Mouse (Mus musculus) myocyte (in vitro differentiated cells): ENCODE measurements at regions not wholly inside any gene's neighbourhood (a gene's known extent, or its start where the extent isn't known, plus 50 kb on each side); places are given as distances from the start of the nearest gene placed in this dataset.

ENCODE experiments used
- H3K27me3 ChIP-seq: one replicate; pipeline ENCODE4 v1.6.1; 2011; ENCODE audit not compliant: control insufficient read depth, insufficient read depth, insufficient read length
- H3K36me3 ChIP-seq: one replicate; pipeline ENCODE4 v1.6.1; 2011; ENCODE audit not compliant: control insufficient read depth, insufficient read depth
- H3K4me2 ChIP-seq: one replicate; pipeline ENCODE4 v1.6.1; 2011; ENCODE audit warnings: low read depth, control low read depth
- H3K4me3 ChIP-seq: one replicate; pipeline ENCODE4 v1.5.1; 2011; ENCODE audit warnings: mild to moderate bottlenecking, control low read depth, moderate library complexity
- H3K79me2 ChIP-seq: one replicate; pipeline ENCODE4 v1.6.1; 2011; ENCODE audit not compliant: control insufficient read depth, insufficient read depth
- H3ac ChIP-seq: one replicate; pipeline ENCODE4 v1.6.1; 2011; ENCODE audit not compliant: control insufficient read depth, insufficient read length
- CEBPB ChIP-seq: IDR thresholded peaks from 2 replicates; pipeline ENCODE4 v1.6.1; 2011; ENCODE audit warnings: mild to moderate bottlenecking, moderate library complexity; ENCODE audit not compliant: poor library complexity, insufficient read depth, severe bottlenecking
- E2F4 ChIP-seq: IDR thresholded peaks from one replicate; pipeline ENCODE4 v1.6.1; 2011; ENCODE audit warnings: mild to moderate bottlenecking, control low read depth, moderate library complexity; ENCODE audit not compliant: insufficient read depth
- MAX ChIP-seq: IDR thresholded peaks from one replicate; pipeline ENCODE4 v1.6.1; 2011; ENCODE audit warnings: low read depth, mild to moderate bottlenecking, control low read depth
- MYOD1 ChIP-seq, 3 experiments: IDR thresholded peaks; one replicate each; pipeline ENCODE4 v1.6.1; 2011; ENCODE audit warnings: control low read depth in 2 of 3, low read depth in 2 of 3, mild to moderate bottlenecking in 2 of 3, moderate library complexity in 1 of 3; ENCODE audit not compliant: insufficient read length in 2 of 3, control insufficient read depth in 1 of 3
- MYOG ChIP-seq, 3 experiments: IDR thresholded peaks; one replicate each; pipeline ENCODE4 v1.6.1; 2011; ENCODE audit warnings: control low read depth in 2 of 3, low read depth in 2 of 3, mild to moderate bottlenecking in 2 of 3; ENCODE audit not compliant: insufficient read length in 2 of 3, control insufficient read depth in 1 of 3, insufficient read depth in 1 of 3
- POLR2A ChIP-seq: IDR thresholded peaks from one replicate; pipeline ENCODE4 v1.6.1; 2011; ENCODE audit warnings: low read depth, mild to moderate bottlenecking, control low read depth, moderate library complexity; ENCODE audit not compliant: insufficient read length
- POLR2AphosphoS2 ChIP-seq: IDR thresholded peaks from one replicate; pipeline ENCODE4 v1.6.1; 2011; ENCODE audit warnings: low read depth, control low read depth; ENCODE audit not compliant: insufficient read length
- REST ChIP-seq: IDR thresholded peaks from one replicate; pipeline ENCODE4 v1.6.1; 2011; ENCODE audit warnings: mild to moderate bottlenecking, control low read depth, moderate library complexity; ENCODE audit not compliant: insufficient read depth, insufficient read length
- SRF ChIP-seq: IDR thresholded peaks from one replicate; pipeline ENCODE4 v1.6.1; 2011; ENCODE audit warnings: low read depth; ENCODE audit not compliant: control insufficient read depth, insufficient read length
- TCF12 ChIP-seq: IDR thresholded peaks from one replicate; pipeline ENCODE4 v1.6.1; 2011; ENCODE audit warnings: mild to moderate bottlenecking, control low read depth; ENCODE audit not compliant: poor library complexity, insufficient read depth, severe bottlenecking
- TCF3 ChIP-seq: IDR thresholded peaks from one replicate; pipeline ENCODE4 v1.6.1; 2011; ENCODE audit warnings: low read depth, control low read depth; ENCODE audit not compliant: insufficient read length
- USF1 ChIP-seq: IDR thresholded peaks from one replicate; pipeline ENCODE4 v1.6.1; 2011; ENCODE audit warnings: low read depth, mild to moderate bottlenecking, control low read depth, moderate library complexity

DNA sequence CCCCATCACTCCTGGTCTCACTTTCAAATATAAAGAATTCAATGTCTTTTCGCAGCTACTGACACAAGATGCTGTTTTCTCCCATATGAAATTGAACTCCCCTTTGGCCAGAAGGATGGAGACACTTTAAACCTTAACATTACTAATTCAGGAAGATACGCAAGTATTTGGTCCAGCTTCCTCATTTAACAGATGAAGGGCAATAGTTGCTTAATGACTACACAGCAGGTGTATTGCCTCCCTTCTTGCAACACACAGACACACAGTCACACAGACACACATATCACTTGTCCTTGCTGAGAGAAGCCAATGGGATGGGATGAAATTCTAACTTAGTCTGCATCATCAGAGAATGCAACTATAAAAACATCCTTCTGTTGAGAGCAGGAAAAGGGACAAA is 89.8 kb upstream of the Fut8 start:
- H3K4me2 ChIP-seq = no peak overlapping the region

DNA sequence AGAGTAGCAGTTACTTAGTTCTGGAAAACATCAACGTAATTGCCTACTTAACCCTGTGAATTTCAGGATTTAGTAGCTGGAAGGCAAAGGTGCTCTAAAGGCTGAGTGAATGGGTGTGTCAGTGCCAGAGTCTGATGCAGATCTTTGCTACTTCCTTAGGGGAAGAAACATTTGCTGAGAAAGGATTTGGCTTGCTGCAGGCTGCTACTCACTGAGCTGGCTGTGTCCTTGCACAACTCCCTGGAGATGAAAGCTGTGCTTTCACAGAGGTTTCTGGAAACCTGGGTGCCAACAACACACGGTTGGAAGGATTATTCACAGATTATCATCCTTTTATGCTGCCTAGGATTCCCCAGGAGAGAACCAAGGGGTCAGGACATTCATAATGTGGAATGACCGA is 94.0 kb upstream of the Fut8 start:
- no peak for TF ChIP-seq USF1
- TF ChIP-seq POLR2A = no peak
- no peak for TF ChIP-seq E2F4
- no peak for TF ChIP-seq CEBPB
- no peak for TF ChIP-seq REST
- no peak for TF ChIP-seq MYOD1 (IDR thresholded peaks at IDR 0.05; ENCODE audit: control insufficient read depth in 1 of 3, insufficient read length in 2 of 3, low read depth in 2 of 3)
- no peak for TF ChIP-seq MAX
- no peak for TF ChIP-seq TCF3
- TF ChIP-seq TCF12 = no peak
- no peak for TF ChIP-seq MYOG (IDR thresholded peaks at IDR 0.05; ENCODE audit: control insufficient read depth in 1 of 3, insufficient read depth in 1 of 3, insufficient read length in 2 of 3, low read depth in 2 of 3)
- no peak for TF ChIP-seq POLR2AphosphoS2
- TF ChIP-seq SRF = no peak

More for the DNA sequence above, 89.8 kb upstream of the Fut8 start:
- H3K36me3 ChIP-seq = no peaks in the 10 kb centered on the region
- H3ac ChIP-seq = no peak overlapping the region
- no peak for TF ChIP-seq E2F4
- H3K79me2 ChIP-seq = no peaks in the 10 kb centered on the region
- H3K4me3 ChIP-seq = no peak overlapping the region
- no peaks in the 10 kb centered on the region for H3K27me3 ChIP-seq

DNA sequence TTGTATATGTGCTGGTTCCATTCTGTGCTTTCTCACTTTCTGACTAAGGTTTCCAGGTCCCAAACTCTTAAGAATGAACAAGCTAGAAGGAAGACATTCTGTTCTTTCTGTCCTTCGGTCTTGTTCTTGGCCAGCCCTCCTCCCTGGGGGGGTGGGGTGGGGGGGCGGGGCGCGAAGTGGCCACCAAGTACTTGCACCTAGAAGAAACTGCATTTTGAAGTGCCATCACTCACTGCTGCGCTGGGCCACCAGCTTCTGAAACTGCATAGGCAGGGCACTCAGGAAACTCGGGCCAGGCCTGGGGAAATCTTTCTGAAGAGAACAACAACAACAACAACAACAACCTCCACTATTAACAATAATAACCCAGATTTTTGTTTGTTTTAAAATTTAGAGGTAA is 94.4 kb upstream of the Fut8 start:
- TF ChIP-seq USF1 = no peak
- no peak for TF ChIP-seq MAX
- TF ChIP-seq E2F4 = no peak
- no peak for TF ChIP-seq REST
- no peak for TF ChIP-seq MYOD1 (IDR thresholded peaks at IDR 0.05; ENCODE audit: control insufficient read depth in 1 of 3, insufficient read length in 2 of 3, low read depth in 2 of 3)
- TF ChIP-seq CEBPB = no peak
- TF ChIP-seq SRF = no peak
- TF ChIP-seq POLR2A = no peak
- no peak for TF ChIP-seq MYOG (IDR thresholded peaks at IDR 0.05; ENCODE audit: control insufficient read depth in 1 of 3, insufficient read depth in 1 of 3, insufficient read length in 2 of 3, low read depth in 2 of 3)
- no peak for TF ChIP-seq POLR2AphosphoS2
- TF ChIP-seq TCF12 = no peak
- TF ChIP-seq TCF3 = no peak
- no peak overlapping the region for H3K4me3 ChIP-seq
- no peaks in the 10 kb centered on the region for H3K36me3 ChIP-seq
- H3K79me2 ChIP-seq = no peaks in the 10 kb centered on the region
- H3K27me3 ChIP-seq = no peaks in the 10 kb centered on the region
- H3K4me2 ChIP-seq = no peak overlapping the region
- H3ac ChIP-seq = no peak overlapping the region

More for the DNA sequence above, 94.0 kb upstream of the Fut8 start:
- Histone ChIP-seq H3ac (no peak overlapping the region), H3K36me3 (no peaks in the 10 kb centered on the region), H3K4me2 (no peak overlapping the region), H3K4me3 (no peak overlapping the region), H3K27me3 (no peaks in the 10 kb centered on the region), H3K79me2 (no peaks in the 10 kb centered on the region)

DNA sequence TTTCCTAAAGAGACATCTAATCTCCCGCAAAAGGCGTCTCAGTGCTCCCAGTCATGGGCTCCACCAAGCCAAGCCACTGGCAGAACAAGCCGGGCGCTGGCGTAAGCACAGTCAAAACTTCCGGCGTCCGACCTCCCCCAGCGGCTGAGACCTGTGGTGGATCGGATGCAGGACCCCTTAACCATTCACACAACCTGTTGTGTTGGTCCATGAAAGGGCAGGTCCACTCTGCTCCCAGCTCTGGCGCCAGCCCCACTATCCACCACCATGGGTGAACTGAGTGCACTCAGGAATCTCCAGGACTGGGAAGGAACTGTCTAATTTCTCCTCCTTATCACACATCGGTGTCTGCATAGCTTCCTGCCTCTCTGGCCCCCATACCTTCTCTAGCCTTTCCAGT is 94.8 kb upstream of the Fut8 start:
- no peaks in the 10 kb centered on the region for H3K27me3 ChIP-seq
- no peak overlapping the region for H3K4me2 ChIP-seq
- no peaks in the 10 kb centered on the region for H3K79me2 ChIP-seq
- H3K36me3 ChIP-seq = no peaks in the 10 kb centered on the region
- H3ac ChIP-seq = no peak overlapping the region
- no peak overlapping the region for H3K4me3 ChIP-seq
- TF ChIP-seq TCF3 (no peak), POLR2A (no peak), CEBPB (no peak), REST (no peak), POLR2AphosphoS2 (no peak), MYOD1 (IDR thresholded peaks at IDR 0.05; ENCODE audit: control insufficient read depth in 1 of 3, insufficient read length in 2 of 3, low read depth in 2 of 3) (no peak), E2F4 (no peak), MYOG (IDR thresholded peaks at IDR 0.05; ENCODE audit: control insufficient read depth in 1 of 3, insufficient read depth in 1 of 3, insufficient read length in 2 of 3, low read depth in 2 of 3) (no peak), USF1 (no peak), SRF (no peak)

DNA sequence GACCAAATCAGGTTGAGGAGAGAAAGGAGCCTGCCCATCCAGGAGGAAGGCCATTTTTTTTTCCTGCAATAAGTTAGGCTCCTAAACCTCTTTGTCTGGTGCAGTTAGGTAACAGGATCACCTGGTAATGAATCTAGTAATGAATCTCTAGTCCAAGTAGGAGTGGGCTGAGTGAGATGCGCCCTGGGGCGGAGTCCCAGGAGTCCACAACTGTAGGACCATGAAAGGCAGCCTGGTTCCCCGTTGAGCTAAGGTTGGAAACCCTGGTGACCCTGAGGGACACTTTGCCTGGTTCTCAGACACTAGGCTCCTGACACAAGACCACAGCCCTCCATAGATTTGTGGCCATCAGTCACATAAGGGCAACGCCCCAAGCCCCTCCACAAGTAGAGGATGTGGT is 95.7 kb upstream of the Fut8 start:
- no peak for TF ChIP-seq E2F4
- Histone ChIP-seq H3K36me3 (no peaks in the 10 kb centered on the region), H3ac (no peak overlapping the region), H3K4me2 (no peak overlapping the region), H3K79me2 (no peaks in the 10 kb centered on the region), H3K4me3 (no peak overlapping the region), H3K27me3 (no peaks in the 10 kb centered on the region)
